Mouse (Mus musculus) layer of hippocampus, adult 18-20 months (tissue): Measurements from ENCODE around the gene Hs6st1. TPM values are rescaled to one million over a fixed set of nuclear protein-coding genes. Genes with fewer than 3 reads are reported as not detected.
A peak's percentile ranks its signal among the peaks of the same experiment; 100 is the strongest.

Source experiments
- DNase-seq, 2 experiments: peaks; one replicate each; pipeline ENCODE4 v3.0.0; 2022; ENCODE audit warnings: low spot score in 2 of 2
- microRNA-seq, 2 experiments: library from miRNA; unstranded; fragments of <30 nt; microRNA quantifications; one replicate each; pipeline ENCODE4 v1.2.0; 2021
- total RNA-seq, 2 experiments: library from RNA; stranded (reverse); gene quantifications; 2 replicates each; pipeline ENCODE4 v1.2.3; 2021

Gene Hs6st1
- total RNA-seq, 2 experiments from 2014 or later, result 38.6 to 39.5 TPM

GRCm38 (mm10) chr1:36125076-36125475 is 56.9 kb downstream of the Hs6st1 start:
- DNase-seq, result no peak

- no peak for DNase-seq
These were observed 60.9 kb downstream of the Hs6st1 start for GRCm38 (mm10) chr1:36129126-36129525.

GRCm38 (mm10) chr1:36129881-36130280 is 61.7 kb downstream of the Hs6st1 start:
- no peak for DNase-seq

GRCm38 (mm10) chr1:36130307-36131035 is 62.3 kb downstream of the Hs6st1 start:
- no peak for DNase-seq

GRCm38 (mm10) chr1:36131154-36131553 is 63.0 kb downstream of the Hs6st1 start:
- DNase-seq, result no peak

- DNase-seq, result no peak
These were observed 63.6 kb downstream of the Hs6st1 start for GRCm38 (mm10) chr1:36131766-36132165.

- no peak for DNase-seq
These were observed 64.0 kb downstream of the Hs6st1 start for GRCm38 (mm10) chr1:36132211-36132610.

GRCm38 (mm10) chr1:36133041-36133440 is 64.8 kb downstream of the Hs6st1 start:
- no peak for DNase-seq

- DNase-seq, result no peak
These were observed 65.4 kb downstream of the Hs6st1 start for GRCm38 (mm10) chr1:36133647-36134046.

- DNase-seq, result peak; percentile 47 to 79
These were observed 66.4 kb downstream of the Hs6st1 start for GRCm38 (mm10) chr1:36134584-36134983.

GRCm38 (mm10) chr1:36140311-36140710 is 72.1 kb downstream of the Hs6st1 start:
- DNase-seq, result peak in 1 of 2 experiments; percentile 31

- DNase-seq, result peak; percentile 32 to 80
These were observed 76.8 kb downstream of the Hs6st1 start for GRCm38 (mm10) chr1:36145050-36145449.

GRCm38 (mm10) chr1:36148809-36149208 is 80.6 kb downstream of the Hs6st1 start:
- no peak for DNase-seq

- peak in 1 of 2 experiments; percentile 49 for DNase-seq
These were observed 81.2 kb downstream of the Hs6st1 start for GRCm38 (mm10) chr1:36149411-36149810.

Small RNAs within 50 kb of the gene (microRNA-seq; reads per million reads assigned to microRNA genes)
- 7.9 to 9.4 reads per million in 2 experiments for gene Mir6897

Other genes with a start within 250 kb of the Hs6st1 start
- gene Uggt1, start 176.3 kb downstream of the Hs6st1 start, total RNA-seq, result 10 to 100 TPM; 33.6 to 39.2 TPM
- gene Neurl3, start 206.3 kb downstream of the Hs6st1 start, total RNA-seq, result under 1 TPM; 0.53 to 0.77 TPM
- 10 to 100 TPM; 15.2 to 16.4 TPM for gene Arid5a, start 239.3 kb downstream of the Hs6st1 start, total RNA-seq